Mouse (Mus musculus) heart, postnatal 0 days (tissue): ENCODE measurements around the gene Vps13c. TPM values are rescaled to one million over a fixed set of nuclear protein-coding genes. Genes with fewer than 3 reads are reported as not detected.

ENCODE experiments used
- ATAC-seq: fragments of 200-750 bp; cut with Nextera tagmentation; 2 replicates; pipeline ENCODE4 v1.8.0; 2017; ENCODE audit warnings: low read depth, moderate number of reproducible peaks, moderate library complexity; ENCODE audit not compliant: insufficient read depth
- DNase-seq: peaks from one replicate; pipeline ENCODE4 v3.0.0-alpha.2; 2016; ENCODE audit warnings: low spot score
- H3K27ac ChIP-seq: fragments of 300-500 bp; sonication (generic); 2 replicates; pipeline ENCODE4 v1.5.1; 2014; ENCODE audit warnings: low read depth, mild to moderate bottlenecking
- H3K27me3 ChIP-seq: fragments of 300-500 bp; sonication (generic); 2 replicates; pipeline ENCODE4 v1.6.1; 2014; ENCODE audit warnings: low read length, mixed read lengths; ENCODE audit not compliant: control insufficient read depth, insufficient read depth
- H3K36me3 ChIP-seq: fragments of 300-500 bp; sonication (generic); replicated peaks from 2 replicates; pipeline ENCODE4 v1.6.1; 2014; ENCODE audit warnings: low read length, mixed read lengths; ENCODE audit not compliant: control insufficient read depth, insufficient read depth
- H3K4me1 ChIP-seq: fragments of 300-500 bp; sonication (generic); 2 replicates; pipeline ENCODE4 v1.6.1; 2014; ENCODE audit warnings: antibody characterized with exemption; ENCODE audit not compliant: control insufficient read depth, insufficient read depth
- H3K4me2 ChIP-seq: fragments of 300-500 bp; sonication (generic); 2 replicates; pipeline ENCODE4 v1.6.1; 2014; ENCODE audit warnings: low read depth, mild to moderate bottlenecking, low read length, moderate library complexity
- H3K4me3 ChIP-seq: fragments of 300-500 bp; sonication (generic); 2 replicates; pipeline ENCODE4 v1.5.1; 2014; ENCODE audit warnings: low read depth, low read length
- H3K9ac ChIP-seq: fragments of 300-500 bp; sonication (generic); replicated peaks from 2 replicates; pipeline ENCODE4 v1.6.1; 2014; ENCODE audit warnings: low read depth, low read length, mixed read lengths
- H3K9me3 ChIP-seq: fragments of 300-500 bp; sonication (generic); replicated peaks from 2 replicates; pipeline ENCODE4 v1.6.1; 2016; ENCODE audit warnings: low read length; ENCODE audit not compliant: control insufficient read depth
- CTCF ChIP-seq: IDR thresholded peaks from 2 replicates; pipeline ENCODE4 v1.5.1; 2016; ENCODE audit warnings: antibody characterized with exemption, control low read depth, low read depth
- EP300 ChIP-seq: IDR thresholded peaks from 2 replicates; pipeline ENCODE4 v1.6.1; 2016; ENCODE audit warnings: antibody characterized with exemption, low read depth
- WGBS: fragments of 180-500 bp; shearing (Covaris S2); extraction: QIAGEN DNeasy Blood & Tissue Kit; methylation state at CpG from one replicate; pipeline ENCODE4 v1.1.7; 2014; 5-methylcytosine and 5-hydroxymethylcytosine counted together
- polyA plus RNA-seq: library from polyadenylated mRNA; unstranded; fragments of >200 nt; fragmentation: Nextera tagmentation; extraction: Ambion mirVana; gene quantifications from 2 replicates; pipeline ENCODE4 v1.2.1, GENCODE M21; 2015
- total RNA-seq: library from RNA; depleted of rRNA; stranded (reverse); fragments of >200 nt; gene quantifications from 2 replicates; pipeline ENCODE4 v1.2.3, GENCODE M21; 2014; ENCODE audit warnings: low replicate concordance

Vps13c gene
- total and polyA plus RNA-seq, 2 experiments from 2014 or later, result 3.9 to 26.0 TPM

DNA sequence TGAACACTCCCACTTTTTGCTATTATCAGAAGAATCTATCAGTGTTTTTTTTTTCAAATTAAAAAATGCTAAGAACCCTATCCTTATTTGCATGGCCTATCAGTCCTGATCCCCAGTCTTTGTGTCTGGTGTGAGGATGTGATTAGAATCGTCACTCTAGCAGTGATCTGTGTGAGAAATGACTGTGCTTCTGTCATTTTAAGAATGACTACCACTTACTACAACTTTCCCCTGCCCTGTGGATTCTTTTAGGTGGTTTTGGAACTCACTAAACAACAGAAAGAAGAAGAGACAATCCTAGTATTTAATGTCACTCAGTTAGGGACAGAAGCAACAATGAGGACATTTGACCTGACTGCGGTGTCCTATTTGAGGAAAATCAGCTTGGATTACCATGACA, 65.3 kb downstream of the Vps13c start:
- Histone ChIP-seq H3K9ac (no peak overlapping the region), H3K4me1 (no peaks in the 10 kb centered on the region), H3K4me2 (no peak overlapping the region), H3K36me3 (peaks cover 71% of the 10 kb centered on the region), H3K27ac (no peak overlapping the region), H3K27me3 (no peaks in the 10 kb centered on the region), H3K4me3 (no peak overlapping the region), H3K9me3 (no peaks in the 10 kb centered on the region)
- no peak for TF ChIP-seq EP300
- TF ChIP-seq CTCF, result no peak
- 83% methylated on average over 2 of the region's 2 CpGs for WGBS
- DNase-seq (no peak), ATAC-seq (no peak)

DNA sequence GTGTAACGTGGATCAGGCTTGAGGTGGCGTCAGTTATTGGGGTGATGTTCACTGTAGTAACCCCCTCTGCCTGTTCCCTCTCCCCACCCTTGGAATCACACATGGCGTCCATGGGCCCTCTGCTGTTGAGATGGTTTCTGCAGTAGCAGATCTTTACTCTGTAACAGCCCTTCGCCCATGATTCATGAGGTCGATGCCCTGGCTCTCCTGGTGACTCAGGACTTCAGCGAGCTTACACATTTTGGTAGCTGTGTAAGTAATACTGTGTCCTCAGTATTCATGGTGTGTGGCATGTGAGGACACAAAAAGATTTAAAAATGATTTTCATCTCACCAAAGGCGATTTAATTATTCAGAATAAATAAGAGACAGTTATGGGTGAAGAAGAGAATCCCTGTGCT, 74.5 kb downstream of the Vps13c start:
- Histone ChIP-seq H3K27me3 (no peaks in the 10 kb centered on the region), H3K27ac (no peak overlapping the region), H3K4me1 (no peaks in the 10 kb centered on the region), H3K9ac (no peak overlapping the region), H3K4me2 (no peak overlapping the region), H3K9me3 (no peaks in the 10 kb centered on the region), H3K36me3 (peaks cover 79% of the 10 kb centered on the region), H3K4me3 (no peak overlapping the region)
- 83% methylated on average over 7 of the region's 7 CpGs for WGBS
- DNase-seq, result no peak
- no peak for TF ChIP-seq CTCF
- TF ChIP-seq EP300, result no peak
- no peak for ATAC-seq

DNA sequence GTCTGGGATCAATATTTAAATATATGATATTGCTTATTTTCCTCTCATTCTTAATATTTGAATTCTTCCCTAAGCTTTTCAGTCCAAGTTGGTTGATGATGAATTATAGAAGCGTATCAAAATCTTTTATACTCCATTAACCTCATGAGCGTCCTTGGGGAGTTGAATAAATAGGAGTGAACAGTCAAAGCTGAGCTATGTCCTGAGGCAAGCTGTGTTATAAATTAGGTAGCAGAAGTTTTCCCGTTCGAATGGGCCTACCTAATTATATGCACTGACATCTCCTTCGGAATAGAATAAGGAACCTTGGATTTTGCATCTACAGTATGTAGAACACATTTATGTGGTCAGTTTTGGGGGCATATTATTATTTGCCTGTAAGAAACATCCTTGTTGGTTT, 82.2 kb downstream of the Vps13c start:
- Histone ChIP-seq H3K27me3 (no peaks in the 10 kb centered on the region), H3K4me2 (no peak overlapping the region), H3K36me3 (peaks cover 75% of the 10 kb centered on the region), H3K4me1 (no peaks in the 10 kb centered on the region), H3K4me3 (no peak overlapping the region), H3K27ac (no peak overlapping the region), H3K9me3 (no peaks in the 10 kb centered on the region), H3K9ac (no peak overlapping the region)
- ATAC-seq, result no peak
- no peak for TF ChIP-seq EP300
- no peak for TF ChIP-seq CTCF
- DNase-seq, result no peak
- WGBS, result 92% methylated on average over 5 of the region's 5 CpGs

DNA sequence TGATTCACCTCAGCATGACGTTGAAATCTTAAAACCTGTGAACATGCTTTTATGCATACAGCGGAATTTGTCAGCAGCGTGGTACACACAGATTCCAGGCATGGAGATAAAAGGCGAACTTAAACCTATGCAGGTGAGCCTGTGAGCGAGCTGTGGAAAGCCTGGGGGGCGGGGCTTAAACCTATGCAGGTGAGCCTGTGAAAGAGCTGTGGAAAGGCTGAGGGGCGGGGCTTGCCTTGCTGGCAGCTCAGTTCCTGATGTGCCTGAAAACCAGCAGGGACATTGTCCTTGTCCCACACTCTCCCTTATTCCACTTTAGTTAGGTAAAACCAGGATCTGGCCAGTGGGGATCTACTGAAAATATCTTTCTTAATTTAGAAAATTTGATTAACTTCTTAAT, 90.4 kb downstream of the Vps13c start:
- no peaks in the 10 kb centered on the region for H3K27me3 ChIP-seq
- H3K27ac ChIP-seq, result no peak overlapping the region
- no peaks in the 10 kb centered on the region for H3K9me3 ChIP-seq
- H3K4me1 ChIP-seq, result no peaks in the 10 kb centered on the region
- DNase-seq (no peak), ATAC-seq (no peak)
- 80% methylated on average over 7 of the region's 7 CpGs for WGBS
- no peak overlapping the region for H3K4me3 ChIP-seq
- H3K36me3 ChIP-seq, result peaks cover 77% of the 10 kb centered on the region
- H3K4me2 ChIP-seq, result no peak overlapping the region
- H3K9ac ChIP-seq, result no peak overlapping the region
- no peak for TF ChIP-seq EP300
- TF ChIP-seq CTCF, result no peak

DNA sequence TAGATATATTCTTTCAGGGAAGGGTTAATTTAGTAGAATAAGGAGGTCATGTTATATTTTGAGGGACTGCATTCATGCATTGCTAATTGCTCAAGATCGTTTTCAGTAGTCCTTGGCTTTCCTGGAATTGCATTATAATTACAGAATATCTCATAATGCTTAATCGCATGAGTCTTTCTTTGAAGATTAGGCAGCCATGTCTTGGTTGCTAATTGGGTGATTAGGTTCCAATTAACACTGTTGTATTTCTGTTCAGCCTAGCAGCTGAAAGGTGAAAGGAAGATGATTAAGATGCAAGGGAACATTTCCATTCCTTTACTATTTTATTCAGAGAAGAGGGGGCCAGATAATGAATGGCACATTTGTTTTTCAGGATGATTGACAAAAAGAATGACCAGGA, 97.1 kb downstream of the Vps13c start:
- peaks cover 63% of the 10 kb centered on the region for H3K36me3 ChIP-seq
- H3K4me1 ChIP-seq, result no peaks in the 10 kb centered on the region
- ATAC-seq, result no peak
- no peak overlapping the region for H3K9ac ChIP-seq
- 75% methylated on average over 2 of the region's 2 CpGs for WGBS
- no peak overlapping the region for H3K4me3 ChIP-seq
- no peak for TF ChIP-seq EP300
- TF ChIP-seq CTCF, result no peak
- no peak overlapping the region for H3K27ac ChIP-seq
- H3K27me3 ChIP-seq, result no peaks in the 10 kb centered on the region
- H3K9me3 ChIP-seq, result no peaks in the 10 kb centered on the region
- H3K4me2 ChIP-seq, result no peak overlapping the region
- DNase-seq, result no peak

DNA sequence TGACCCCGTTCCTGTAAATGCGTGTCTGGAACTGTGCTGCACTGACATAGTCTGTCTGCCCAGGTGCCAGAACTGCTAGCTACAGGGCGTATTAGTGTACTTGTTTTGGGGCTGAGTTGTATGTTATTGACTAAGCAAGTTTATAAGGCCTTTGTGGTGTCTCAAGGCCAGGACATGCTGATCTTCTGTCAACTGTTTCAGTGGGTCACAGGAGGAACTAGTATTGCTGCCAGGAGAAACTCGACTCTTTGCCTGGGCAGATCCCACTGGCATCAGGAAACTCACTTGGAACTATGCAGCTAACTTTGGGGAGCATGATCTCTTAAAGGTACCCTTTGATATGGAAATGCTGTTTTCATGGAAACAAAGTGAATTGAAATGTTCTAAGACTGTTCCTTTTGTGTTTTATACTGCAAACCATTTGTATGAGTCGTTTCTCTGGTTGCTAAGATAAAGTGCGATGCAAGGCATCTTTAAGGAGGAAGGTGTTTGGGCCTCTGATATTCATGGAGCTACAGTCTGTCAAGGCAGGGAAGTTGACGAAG, 115.3 kb downstream of the Vps13c start:
- Histone ChIP-seq H3K4me2 (no peak overlapping the region), H3K9ac (no peak overlapping the region), H3K4me3 (no peak overlapping the region), H3K27ac (no peak overlapping the region), H3K9me3 (no peaks in the 10 kb centered on the region), H3K36me3 (peaks cover 81% of the 10 kb centered on the region), H3K4me1 (no peaks in the 10 kb centered on the region), H3K27me3 (no peaks in the 10 kb centered on the region)
- no peak for DNase-seq
- 83% methylated on average over 7 of the region's 7 CpGs for WGBS
- no peak for TF ChIP-seq EP300
- no peak for TF ChIP-seq CTCF
- ATAC-seq, result no peak
